Mouse (Mus musculus): ENCODE measurements around the gene Frg2f1.

GRCm38 (mm10) chr4:119540533-119540890 is 1.2 kb upstream of the Frg2f1 start:
- TF ChIP-seq CTCF (IDR thresholded peaks at IDR 0.05; ENCODE audit: low read depth) (no peak), EP300 (IDR thresholded peaks at IDR 0.05; ENCODE audit: low read depth) (no peak)

Data from liver, embryonic 14.5 days (tissue).